Mouse (Mus musculus) adrenal gland, postnatal 0 days (tissue): Measurements from ENCODE around the gene Csf2. TPM values are rescaled to one million over a fixed set of nuclear protein-coding genes. Genes with fewer than 3 reads are reported as not detected.

Experiments used
- polyA plus RNA-seq: library from polyadenylated mRNA; unstranded; fragments of >200 nt; fragmentation: Nextera tagmentation; extraction: Ambion mirVana; gene quantifications from 2 replicates; pipeline ENCODE4 v1.2.1, GENCODE M21; 2015

Gene Csf2
- 0.17 TPM in 1 of 2 replicates, not detected in the other for polyA plus RNA-seq

GRCm38 (mm10) chr11:54248940-54249717, at the start of gene Csf2:
Gene Csf2 (minus strand): TSS chr11:54249667.

GRCm38 (mm10) chr11:54267177-54267576, 17.7 kb upstream of the Csf2 start, which contains the start of gene Il3:
Gene Il3 (minus strand): TSS chr11:54267277.

Other genes starting within 250 kb of the Csf2 start
- gene Slc22a4, start 221.6 kb downstream of the Csf2 start, polyA plus RNA-seq = 2.1 and 2.4 TPM in 2 replicates
- gene Pdlim4, start 180.7 kb downstream of the Csf2 start, polyA plus RNA-seq = 52.2 and 56.4 TPM in 2 replicates
- gene P4ha2, start 149.6 kb downstream of the Csf2 start, polyA plus RNA-seq = 25.8 and 26.3 TPM in 2 replicates
- not detected in 2 replicates for gene Il3, start 17.6 kb upstream of the Csf2 start, polyA plus RNA-seq
- 3.5 and 3.6 TPM in 2 replicates for gene Acsl6, start 54.1 kb upstream of the Csf2 start, polyA plus RNA-seq
- gene Meikin, start 121.0 kb upstream of the Csf2 start, polyA plus RNA-seq = 0.18 TPM in 1 of 2 replicates, not detected in the other
- gene Fnip1, start 188.5 kb upstream of the Csf2 start, polyA plus RNA-seq = 7.0 and 8.8 TPM in 2 replicates